Comparison of ENCODE assay signal across 22 mouse cellular contexts in genomic region chr8:86692107-86692506, GRCm38 (mm10). TPM values are rescaled to one million over a fixed set of nuclear protein-coding genes. Genes with fewer than 3 reads are reported as not detected.
DNase-seq lines count a peak whose midpoint lies in the region; TF ChIP-seq lines count a peak whose summit lies in the region.
"Had no signal": no experiment of that assay in that cellular context is flagged by ENCODE, and none has a peak within 500 bp of the region (broad histone marks: within the 10 kb centered on the region; RNA-seq: fewer than 3 reads in every experiment).

No protein-coding gene starts in this region.

- H3K4me2 ChIP-seq in myocyte (ENCODE audit: low read depth) = no peak overlapping the region
- H3K4me2 ChIP-seq: embryonic facial prominence, embryonic 12.5 days; forebrain, embryonic 13.5 days; forebrain, embryonic 15.5 days had no signal

- no peak for DNase-seq in layer of hippocampus, adult 2 months (ENCODE audit: low spot score in 2 of 2)
- no peak for DNase-seq in layer of hippocampus, adult 9-10 months (ENCODE audit: low spot score)
- DNase-seq in spleen, postnatal 10 days (ENCODE audit: low spot score in 2 of 2) = no peak
- no peak for DNase-seq in adrenal gland, adult 18-20 months (ENCODE audit: low spot score in 2 of 2)
- DNase-seq: adrenal gland, adult 2 months; adrenal gland, postnatal 10 days; adrenal gland, postnatal 25 days; B cell, adult 2 months; cerebellum, adult 11 months; cerebellum, adult 18-20 months; cerebellum, adult 9-10 months; cerebellum, postnatal 10 days; cerebellum, postnatal 25 days; forebrain, postnatal 0 days had no signal

- H3K27ac ChIP-seq in layer of hippocampus, adult 2 months = peak overlapping the region; percentile 14; the same call in 1 of the 2 replicates
- H3K27ac ChIP-seq: embryonic facial prominence, embryonic 10.5 days; embryonic facial prominence, embryonic 12.5 days; forebrain, embryonic 13.5 days; forebrain, embryonic 15.5 days had no signal

- H3K79me2 ChIP-seq in C2C12 (ENCODE audit: control insufficient read depth, insufficient read depth) (no peaks in the 10 kb centered on the region), myocyte (ENCODE audit: control insufficient read depth, insufficient read depth) (no peaks in the 10 kb centered on the region)

- H3K36me3 ChIP-seq in C2C12 (ENCODE audit: control insufficient read depth, insufficient read depth) (no peaks in the 10 kb centered on the region), myocyte (ENCODE audit: control insufficient read depth, insufficient read depth) (no peaks in the 10 kb centered on the region)
- H3K36me3 ChIP-seq: embryonic facial prominence, embryonic 12.5 days; forebrain, embryonic 15.5 days had no signal

- no peaks in the 10 kb centered on the region for H3K79me3 ChIP-seq in C2C12 (ENCODE audit: low read depth)

- H3ac ChIP-seq in C2C12 (ENCODE audit: control insufficient read depth, insufficient read length, low read depth) = no peak overlapping the region
- no peak overlapping the region for H3ac ChIP-seq in myocyte (ENCODE audit: control insufficient read depth, insufficient read length)

- no peak overlapping the region for H3K4me3 ChIP-seq in layer of hippocampus, adult 2 months
- H3K4me3 ChIP-seq in C2C12 (ENCODE audit: insufficient read depth, poor library complexity, severe bottlenecking) (no peak overlapping the region), myocyte (no peak overlapping the region)
- H3K4me3 ChIP-seq: embryonic facial prominence, embryonic 10.5 days; embryonic facial prominence, embryonic 12.5 days; forebrain, embryonic 13.5 days; forebrain, embryonic 15.5 days had no signal

- H3K27me3 ChIP-seq in C2C12 (ENCODE audit: control insufficient read depth, insufficient read depth, insufficient read length) (no peaks in the 10 kb centered on the region), myocyte (ENCODE audit: control insufficient read depth, insufficient read depth, insufficient read length) (no peaks in the 10 kb centered on the region)
- H3K27me3 ChIP-seq: embryonic facial prominence, embryonic 12.5 days; forebrain, embryonic 13.5 days; forebrain, embryonic 15.5 days; Patski had no signal

- TF ChIP-seq CTCF in layer of hippocampus, adult 2 months (conservative IDR thresholded peaks at IDR 0.05) = no peak
- no peak for TF ChIP-seq CTCF in C2C12 (IDR thresholded peaks at IDR 0.05; ENCODE audit: control insufficient read depth, insufficient read depth, insufficient read length)

- no peak for TF ChIP-seq POLR2A in myocyte (IDR thresholded peaks at IDR 0.05; ENCODE audit: insufficient read length, low read depth)

TF ChIP-seq in C2C12, 6 proteins besides CTCF, POLR2A, EP300 and RAD21:
- peak; percentile 7 for TF ChIP-seq USF1 (IDR thresholded peaks at IDR 0.05; ENCODE audit: low read depth)
- peak; percentile 97 for TF ChIP-seq MYOD1 (IDR thresholded peaks at IDR 0.05; ENCODE audit: control insufficient read depth, insufficient read length, low read depth)
- TF ChIP-seq FOSL1 (IDR thresholded peaks at IDR 0.05; ENCODE audit: insufficient read depth, low read length, poor library complexity, severe bottlenecking) = no peak
- TF ChIP-seq MAX (IDR thresholded peaks at IDR 0.05) = no peak
- TF ChIP-seq CEBPB (IDR thresholded peaks at IDR 0.05; ENCODE audit: low read depth) = no peak
- TF ChIP-seq MYOG (IDR thresholded peaks at IDR 0.05; ENCODE audit: control insufficient read depth, extremely low read depth, insufficient read length) = no peak

TF ChIP-seq in myocyte, 11 proteins besides CTCF, POLR2A, EP300 and RAD21:
- TF ChIP-seq USF1 (IDR thresholded peaks at IDR 0.05; ENCODE audit: low read depth) = no peak
- no peak for TF ChIP-seq TCF3 (IDR thresholded peaks at IDR 0.05; ENCODE audit: insufficient read length, low read depth)
- no peak for TF ChIP-seq MAX (IDR thresholded peaks at IDR 0.05; ENCODE audit: low read depth)
- no peak for TF ChIP-seq CEBPB (IDR thresholded peaks at IDR 0.05; ENCODE audit: insufficient read depth, poor library complexity, severe bottlenecking)
- no peak for TF ChIP-seq E2F4 (IDR thresholded peaks at IDR 0.05; ENCODE audit: insufficient read depth)
- TF ChIP-seq MYOG (IDR thresholded peaks at IDR 0.05; ENCODE audit: control insufficient read depth in 1 of 3, insufficient read depth in 1 of 3, insufficient read length in 2 of 3, low read depth in 2 of 3) = peak in 1 of 3 experiments; percentile 27
- TF ChIP-seq REST (IDR thresholded peaks at IDR 0.05; ENCODE audit: insufficient read depth, insufficient read length) = no peak
- TF ChIP-seq TCF12 (IDR thresholded peaks at IDR 0.05; ENCODE audit: insufficient read depth, poor library complexity, severe bottlenecking) = no peak
- TF ChIP-seq MYOD1 (IDR thresholded peaks at IDR 0.05; ENCODE audit: control insufficient read depth in 1 of 3, insufficient read length in 2 of 3, low read depth in 2 of 3) = peak; percentile 57 to 91 (median 91)
TF ChIP-seq in myocyte: peak in this region for 2.

RNA-seq across cellular contexts. Expression of gene Gm10638, which starts 53.4 kb away (rescaled TPM):
- total RNA-seq in layer of hippocampus, adult 2 months (2021) = 1 to 10 TPM; 2.5 to 3.2 TPM
- 0.94 TPM for polyA plus RNA-seq in C2C12 (2012; fragmentation: generic; extraction: Trizol)
- polyA plus RNA-seq in myocyte (2012; fragmentation: generic; extraction: Trizol) = 1.2 TPM
- 1 to 10 TPM; 2.6 to 4.5 TPM for total RNA-seq in adrenal gland, adult 18-20 months (2021)
- polyA plus RNA-seq: activated CD4-positive, CD25-positive, alpha-beta regulatory T cell, adult 4 months had no signal

RNA-seq across cellular contexts. Expression of gene Siah1a, which starts 53.6 kb away (rescaled TPM):
- total RNA-seq in layer of hippocampus, adult 2 months (2021) = 10 to 100 TPM; 31.8 to 35.8 TPM
- polyA plus RNA-seq in C2C12 (2012; fragmentation: generic; extraction: Trizol) = 9.1 TPM
- 12.0 TPM for polyA plus RNA-seq in myocyte (2012; fragmentation: generic; extraction: Trizol)
- 10 to 100 TPM; 16.9 to 17.4 TPM for total RNA-seq in adrenal gland, adult 18-20 months (2021)
